Mouse (Mus musculus): Measurements from ENCODE around the gene Cfap65.

Cfap65 gene

DNA sequence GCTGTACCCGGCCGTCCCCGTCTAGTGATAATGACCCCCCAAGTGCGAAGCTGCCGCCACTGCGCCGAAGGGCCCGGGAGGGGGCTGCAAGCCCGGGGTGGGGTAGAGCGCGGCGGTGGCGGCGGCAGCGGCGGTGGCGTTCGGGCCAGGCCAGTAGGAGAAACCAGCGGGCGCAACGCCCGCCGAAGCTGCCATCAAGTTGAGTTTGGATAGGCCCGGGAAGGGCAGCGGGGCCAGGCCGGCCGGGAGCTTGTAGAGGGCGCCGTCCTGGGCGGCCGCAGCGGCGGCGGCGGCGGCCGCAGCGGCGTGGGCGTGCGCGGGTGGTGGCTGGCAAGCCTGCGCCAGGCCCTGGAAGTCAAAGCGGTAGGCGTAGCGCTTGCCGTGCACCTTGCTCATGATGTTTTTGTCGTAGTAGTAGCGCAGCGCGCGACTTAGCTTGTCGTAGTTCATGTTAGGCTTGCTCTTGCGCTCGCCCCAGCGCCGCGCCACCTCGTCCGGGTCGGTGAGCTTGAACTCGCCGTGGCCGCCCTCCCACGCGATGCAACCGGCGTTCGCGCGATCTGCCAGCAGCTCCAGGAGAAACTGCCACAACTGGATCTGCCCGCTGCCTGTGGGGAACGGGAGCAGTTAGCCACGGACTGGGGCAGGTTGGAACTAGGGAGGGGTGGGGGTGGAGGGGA, 53.2 kb downstream of the Cfap65 start:
- no peak for DNase-seq (ENCODE audit: low spot score)

DNA sequence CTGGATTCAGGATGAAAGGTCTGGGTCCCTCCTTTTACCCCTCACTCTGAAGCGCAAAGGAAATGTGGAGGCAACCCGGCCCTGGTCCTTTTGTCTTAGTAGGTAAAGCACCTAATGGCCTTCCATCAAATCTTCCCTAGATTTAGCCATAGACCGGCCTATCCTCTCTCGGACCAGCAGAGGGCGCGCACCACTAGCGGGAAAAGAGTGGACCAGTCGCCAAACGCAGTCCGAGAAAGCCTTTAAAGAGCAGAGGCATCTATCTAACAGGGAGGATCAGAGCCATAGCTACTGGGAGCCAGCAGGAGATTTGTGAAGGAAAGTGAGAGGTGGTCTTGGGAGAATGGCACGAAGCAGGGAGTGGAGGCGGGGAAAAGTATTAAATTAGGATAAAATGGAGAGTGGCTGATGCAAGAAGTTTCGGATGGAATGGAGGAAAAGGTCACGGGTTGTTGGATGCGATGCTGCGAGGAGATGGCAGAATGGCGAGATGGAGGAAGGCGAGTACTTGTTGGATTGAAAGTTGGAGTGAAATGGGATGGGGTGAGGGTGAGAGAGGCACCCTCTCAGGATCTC, 54.5 kb downstream of the Cfap65 start:
- DNase-seq (ENCODE audit: low spot score), result no peak

DNA sequence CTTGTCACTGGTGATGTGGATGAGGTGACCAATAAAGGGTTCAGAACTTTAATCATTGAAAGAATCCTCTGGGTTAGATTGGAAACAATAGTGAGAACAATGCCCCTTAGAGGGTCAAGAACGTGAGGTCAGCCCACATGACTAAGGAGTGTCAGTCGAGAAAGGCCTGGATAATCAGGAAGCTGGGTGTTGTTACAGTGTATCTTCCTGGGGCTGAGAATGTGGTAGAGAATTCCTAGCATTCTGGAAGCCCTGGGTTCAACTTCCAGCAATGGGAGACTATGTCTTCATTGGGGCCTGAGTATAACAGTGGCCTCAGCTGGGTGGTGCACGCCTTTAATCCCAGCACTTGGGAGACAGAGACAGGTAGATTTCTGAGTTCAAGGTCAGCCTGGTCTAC, 58.2 kb downstream of the Cfap65 start:
- no peak for DNase-seq (ENCODE audit: low spot score)

DNA sequence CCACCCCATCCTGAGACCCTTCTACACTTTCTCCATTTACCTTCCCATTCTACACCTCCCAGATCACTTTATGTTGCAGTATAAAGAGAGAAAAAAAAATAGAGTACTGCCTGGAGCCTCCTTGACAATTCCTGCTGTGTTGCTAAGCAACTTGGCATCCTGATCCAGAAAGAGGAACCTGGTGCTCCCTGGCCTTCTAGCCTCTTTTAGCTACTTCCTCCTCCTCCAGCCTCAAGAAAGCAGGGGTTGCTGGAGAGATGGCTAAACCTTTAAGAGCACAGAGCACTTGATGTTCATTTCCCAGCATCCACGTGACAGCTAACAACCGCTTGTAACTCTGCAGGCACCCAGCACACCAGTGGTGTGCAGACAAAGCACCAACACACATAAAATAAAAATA, 63.2 kb downstream of the Cfap65 start:
- DNase-seq (ENCODE audit: low spot score), result no peak

DNA sequence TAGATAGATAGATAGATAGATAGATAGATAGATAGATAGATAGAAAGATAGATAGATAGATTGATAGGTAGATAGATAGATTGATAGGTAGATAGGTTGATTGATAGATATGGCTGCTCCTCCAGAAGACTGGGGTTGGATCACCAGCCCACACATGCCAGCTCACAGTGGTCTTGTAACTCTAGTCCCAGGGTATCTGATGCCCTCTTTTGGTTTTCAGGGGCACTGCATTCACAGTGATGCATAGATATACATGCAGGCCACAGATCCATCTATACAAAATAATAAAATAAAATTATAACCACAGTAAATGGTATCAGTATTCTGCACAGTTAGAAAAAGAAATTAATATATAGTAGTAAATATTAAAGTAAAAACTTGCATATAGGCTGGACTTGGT, 73.6 kb downstream of the Cfap65 start:
- no peak for DNase-seq (ENCODE audit: low spot score)

DNA sequence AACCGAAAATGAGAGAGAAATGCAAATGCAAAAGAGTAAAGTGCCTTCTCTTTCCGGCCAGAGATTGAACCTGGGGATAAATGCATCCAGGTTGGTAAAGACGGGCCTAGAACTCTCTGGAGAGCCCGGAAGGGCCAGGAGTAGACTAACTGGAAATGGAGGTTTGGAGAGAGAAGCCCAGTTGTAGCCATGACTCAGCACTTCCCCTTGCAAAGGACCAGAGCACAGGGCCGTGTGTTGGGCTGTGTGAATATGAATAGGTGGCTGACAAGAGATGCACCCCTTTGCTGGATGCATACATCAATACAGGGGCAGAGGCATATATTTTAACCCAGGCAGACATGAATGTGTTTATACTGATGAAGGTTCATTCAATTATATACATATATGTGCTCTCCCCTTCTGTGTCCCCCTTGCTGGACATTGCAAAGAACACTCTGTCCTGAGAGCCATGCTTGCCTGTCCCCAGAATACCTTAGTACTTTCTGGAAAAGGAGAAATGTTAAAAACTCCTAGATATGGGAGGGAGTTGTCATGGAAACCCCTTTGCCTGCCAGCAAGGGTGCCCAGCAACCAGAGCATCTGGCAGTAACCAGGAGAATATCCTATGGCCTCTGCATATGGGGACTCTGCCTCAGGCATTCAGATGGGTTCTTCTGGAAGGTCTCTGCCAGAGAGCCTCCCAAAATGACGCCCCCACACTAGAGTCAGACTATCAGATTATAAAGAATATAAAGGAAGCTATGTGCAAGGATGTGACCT, 76.0 kb downstream of the Cfap65 start:
- DNase-seq (ENCODE audit: low spot score), result no peak

- no peak for DNase-seq (ENCODE audit: low spot score)
Measured at GRCm38 (mm10) chr1:74858805-74859204, 76.6 kb downstream of the Cfap65 start.

- peak; percentile 39 for DNase-seq (ENCODE audit: low spot score)
Measured at GRCm38 (mm10) chr1:74858171-74858719, 77.2 kb downstream of the Cfap65 start.

DNA sequence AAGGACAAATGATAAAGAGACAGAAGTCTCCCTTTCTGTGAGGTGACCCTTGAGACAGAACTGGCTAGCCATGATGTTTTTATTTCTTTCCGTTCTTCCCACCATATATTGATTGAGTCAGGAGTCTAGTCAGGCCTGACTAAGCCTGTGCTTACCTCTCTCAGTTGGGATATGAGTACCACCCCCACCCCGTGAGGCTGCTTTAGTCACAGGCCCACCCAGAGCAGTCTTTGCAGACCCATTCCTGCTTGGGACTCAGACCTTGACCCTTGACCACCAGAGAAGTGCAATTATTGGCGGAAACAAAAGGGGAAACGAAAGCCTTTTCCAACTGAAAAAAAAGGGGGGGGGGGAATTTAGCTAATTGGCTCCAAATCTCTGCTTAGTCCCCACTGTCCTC, 77.7 kb downstream of the Cfap65 start:
- no peak for DNase-seq (ENCODE audit: low spot score)

DNA sequence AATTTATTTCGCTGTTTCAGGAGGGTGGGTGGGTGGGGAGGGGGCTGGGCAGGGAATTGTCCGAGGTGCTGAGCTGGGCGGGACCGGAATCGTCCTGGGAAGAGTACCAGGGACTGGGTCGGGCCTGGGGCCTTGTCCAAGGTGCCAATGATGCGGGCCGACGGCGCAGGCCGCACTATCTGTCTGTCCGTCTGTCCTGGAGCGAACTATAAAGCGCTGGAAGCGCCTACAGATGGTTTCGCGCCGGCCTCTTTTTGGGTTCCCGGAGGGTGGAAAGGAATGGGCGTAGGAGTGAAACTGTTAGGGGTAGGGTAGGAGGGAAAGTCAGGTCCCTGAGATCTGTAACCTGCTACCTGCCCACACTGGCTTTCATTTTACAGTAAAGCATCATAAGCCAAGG, 78.2 kb downstream of the Cfap65 start:
- DNase-seq (ENCODE audit: low spot score), result no peak

GRCm38 (mm10) chr1:74856791-74857190, 78.6 kb downstream of the Cfap65 start:
- DNase-seq (ENCODE audit: low spot score), result no peak

DNA sequence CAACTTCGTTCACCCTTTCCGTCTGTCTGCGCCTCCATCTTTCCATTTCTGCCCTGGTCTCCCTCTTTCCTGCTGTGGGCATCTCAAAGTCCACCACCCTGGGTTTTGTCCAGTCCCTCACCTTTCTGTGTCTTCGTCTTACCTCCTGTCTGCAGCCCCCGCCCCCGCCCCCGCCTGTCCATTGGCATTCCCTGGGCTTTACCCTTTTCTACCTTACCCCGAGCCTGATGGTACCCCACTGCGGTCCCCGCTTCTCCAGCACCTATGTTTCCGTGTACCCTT, 79.0 kb downstream of the Cfap65 start:
- no peak for DNase-seq (ENCODE audit: low spot score)

DNA sequence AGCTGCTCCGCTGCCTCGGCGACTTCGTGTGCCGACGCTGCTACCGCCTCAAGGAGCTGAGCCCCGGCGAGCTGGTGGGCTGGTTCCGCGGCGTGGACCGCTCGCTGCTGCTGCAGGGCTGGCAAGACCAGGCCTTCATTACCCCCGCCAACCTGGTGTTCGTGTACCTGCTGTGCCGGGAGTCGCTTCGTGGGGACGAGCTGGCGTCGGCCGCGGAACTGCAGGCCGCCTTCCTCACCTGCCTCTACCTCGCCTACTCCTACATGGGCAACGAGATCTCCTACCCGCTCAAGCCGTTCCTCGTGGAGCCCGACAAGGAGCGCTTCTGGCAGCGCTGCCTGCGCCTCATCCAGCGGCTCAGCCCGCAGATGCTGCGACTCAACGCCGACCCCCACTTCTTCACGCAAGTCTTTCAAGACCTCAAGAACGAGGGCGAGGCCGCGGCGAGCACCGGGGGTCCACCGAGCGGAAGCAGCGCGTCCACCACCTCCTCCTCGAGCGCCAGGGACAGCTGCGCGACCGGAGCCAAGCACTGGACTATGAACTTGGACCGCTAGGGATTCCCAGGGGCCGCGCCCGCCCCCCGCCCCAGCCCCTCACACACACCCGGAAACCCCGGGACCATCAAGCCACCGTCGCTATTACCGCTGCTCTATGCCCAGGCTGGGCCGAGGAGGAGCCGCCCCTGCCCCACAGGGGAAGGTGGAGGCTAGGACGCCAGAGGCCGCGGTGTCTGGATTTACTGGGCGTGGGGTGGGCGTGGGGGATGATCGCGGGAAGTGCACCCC, 79.6 kb downstream of the Cfap65 start:
- DNase-seq (ENCODE audit: low spot score), result no peak

- DNase-seq (ENCODE audit: low spot score), result no peak
Measured at GRCm38 (mm10) chr1:74855156-74855555, 80.2 kb downstream of the Cfap65 start.

DNA sequence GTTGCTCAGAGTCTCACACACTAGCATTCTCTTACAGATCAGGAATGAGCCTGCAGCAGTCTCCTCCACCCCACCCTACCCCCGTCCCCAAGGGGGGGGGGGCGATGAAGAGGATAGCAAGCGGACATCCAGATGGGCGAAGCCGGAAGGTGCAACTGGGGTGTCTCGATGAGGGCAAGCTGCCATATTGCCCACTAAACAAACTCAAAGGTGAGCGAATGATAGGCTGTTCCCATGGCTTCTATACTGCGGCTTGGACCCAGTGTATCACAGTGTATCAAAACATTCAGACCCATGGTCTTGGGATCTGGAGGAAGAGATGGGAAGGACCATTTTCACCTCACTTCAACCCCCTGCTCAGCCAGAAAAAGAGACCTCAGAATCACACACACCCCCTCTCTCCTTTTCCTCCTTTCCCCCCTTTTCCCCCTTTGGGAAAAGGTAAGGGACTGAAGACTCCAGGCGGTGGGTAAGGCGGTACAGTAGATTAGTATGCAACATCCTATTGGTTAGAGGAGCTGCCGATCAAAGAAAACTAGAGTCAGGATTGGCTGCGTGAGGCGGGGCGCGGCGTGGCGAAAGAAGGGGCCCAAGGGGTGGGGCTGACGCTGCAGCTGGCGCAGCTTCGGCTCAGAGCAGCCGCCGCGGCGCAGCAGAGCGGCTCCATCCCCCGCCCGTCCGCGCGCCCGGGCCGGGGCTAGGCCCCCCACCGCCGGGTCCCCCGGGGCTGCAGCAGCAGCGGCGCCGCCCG, 80.9 kb downstream of the Cfap65 start, which contains the start of gene Cdk5r2:
Gene Cdk5r2 (plus strand): TSS at position 629 of the 751 bp plus-strand sequence.
- DNase-seq (ENCODE audit: low spot score), result peak; percentile 68
